Mouse (Mus musculus) cerebellum, postnatal 14 days (tissue): Measurements from ENCODE around the gene Map10.
A peak's percentile ranks its signal among the peaks of the same experiment; 100 is the strongest.

Source experiments
- DNase-seq, 2 experiments: peaks; one replicate each; pipeline ENCODE4 v3.0.0; 2021; ENCODE audit warnings: mixed read lengths in 2 of 2

The Map10 gene

GRCm38 (mm10) chr8:125670906-125671305 lies 1.3 kb downstream of the Map10 start:
- DNase-seq = no peak

GRCm38 (mm10) chr8:125671371-125671770 lies 1.8 kb downstream of the Map10 start:
- DNase-seq = no peak

GRCm38 (mm10) chr8:125675796-125676195 lies 6.2 kb downstream of the Map10 start:
- DNase-seq = no peak

- no peak for DNase-seq
Observed at GRCm38 (mm10) chr8:125677484-125677883, 7.9 kb downstream of the Map10 start.

- peak; percentile 47 to 65 for DNase-seq
Observed at GRCm38 (mm10) chr8:125678854-125679648, 9.4 kb downstream of the Map10 start.

- DNase-seq = no peak
Observed at GRCm38 (mm10) chr8:125680851-125681408, 11.3 kb downstream of the Map10 start.

GRCm38 (mm10) chr8:125685216-125685760 lies 15.7 kb downstream of the Map10 start:
- no peak for DNase-seq

- DNase-seq = peak; percentile 27 to 43
Observed at GRCm38 (mm10) chr8:125686221-125686865, 16.7 kb downstream of the Map10 start.

GRCm38 (mm10) chr8:125690166-125690915 lies 20.7 kb downstream of the Map10 start:
- no peak for DNase-seq

GRCm38 (mm10) chr8:125690961-125691360 lies 21.3 kb downstream of the Map10 start:
- DNase-seq = no peak

GRCm38 (mm10) chr8:125692447-125692846 lies 22.8 kb downstream of the Map10 start:
- peak; percentile 23 to 48 for DNase-seq

- DNase-seq = no peak
Observed at GRCm38 (mm10) chr8:125693197-125693596, 23.6 kb downstream of the Map10 start.

GRCm38 (mm10) chr8:125695951-125696350 lies 26.3 kb downstream of the Map10 start:
- no peak for DNase-seq

GRCm38 (mm10) chr8:125699391-125700025 lies 29.9 kb downstream of the Map10 start:
- DNase-seq = no peak

- no peak for DNase-seq
Observed at GRCm38 (mm10) chr8:125700407-125700806, 30.8 kb downstream of the Map10 start.

GRCm38 (mm10) chr8:125702868-125703473 lies 33.4 kb downstream of the Map10 start:
- no peak for DNase-seq

- DNase-seq = no peak
Observed at GRCm38 (mm10) chr8:125704434-125704833, 34.8 kb downstream of the Map10 start.

- no peak for DNase-seq
Observed at GRCm38 (mm10) chr8:125705816-125706215, 36.2 kb downstream of the Map10 start.

GRCm38 (mm10) chr8:125709171-125709570 lies 39.6 kb downstream of the Map10 start:
- DNase-seq = no peak

- no peak for DNase-seq
Observed at GRCm38 (mm10) chr8:125711514-125711913, 41.9 kb downstream of the Map10 start.

- DNase-seq = peak in 1 of 2 experiments; percentile 35
Observed at GRCm38 (mm10) chr8:125716211-125716610, 46.6 kb downstream of the Map10 start.

GRCm38 (mm10) chr8:125716613-125717012 lies 47.0 kb downstream of the Map10 start:
- DNase-seq = no peak
